Mouse (Mus musculus) B cell, adult (primary cell): Measurements from ENCODE around the gene Mrps23. TPM values are rescaled to one million over a fixed set of nuclear protein-coding genes. Genes with fewer than 3 reads are reported as not detected.

Source experiments
- total RNA-seq: library from RNA; stranded (reverse); gene quantifications from 4 replicates; pipeline ENCODE4 v1.2.4, GENCODE M21; 2023; ENCODE audit not compliant: inconsistent age

Gene Mrps23
- total RNA-seq = 64.3 to 81.3 TPM (median 67.2 TPM) in 4 replicates

GRCm38 (mm10) chr11:88203712-88204532 is at the start of gene Mrps23:
Mrps23 (plus strand) TSS chr11:88204388.

Other genes with a start within 250 kb of the Mrps23 start
- gene Dynll2, start 216.9 kb upstream of the Mrps23 start, total RNA-seq = 11.6 to 12.9 TPM (median 12.7 TPM) in 4 replicates
- gene Srsf1, start 157.0 kb upstream of the Mrps23 start, total RNA-seq = 369 to 392 TPM (median 383 TPM) in 4 replicates
- gene Vezf1, start 136.1 kb upstream of the Mrps23 start, total RNA-seq = 63.2 to 75.5 TPM (median 69.9 TPM) in 4 replicates
- gene Cuedc1, start 106.3 kb upstream of the Mrps23 start, total RNA-seq = 6.3 to 9.9 TPM (median 7.8 TPM) in 4 replicates
- gene Ccdc182, start 89.7 kb downstream of the Mrps23 start, total RNA-seq = not detected in 4 replicates